Mouse (Mus musculus): ENCODE results near the gene Mettl24.
"Not testable (repeated sequence)": the region's sequence is repeated elsewhere in the genome, so short reads cannot be mapped to it uniquely, and the experiment has no call there.

Mettl24 gene

DNA sequence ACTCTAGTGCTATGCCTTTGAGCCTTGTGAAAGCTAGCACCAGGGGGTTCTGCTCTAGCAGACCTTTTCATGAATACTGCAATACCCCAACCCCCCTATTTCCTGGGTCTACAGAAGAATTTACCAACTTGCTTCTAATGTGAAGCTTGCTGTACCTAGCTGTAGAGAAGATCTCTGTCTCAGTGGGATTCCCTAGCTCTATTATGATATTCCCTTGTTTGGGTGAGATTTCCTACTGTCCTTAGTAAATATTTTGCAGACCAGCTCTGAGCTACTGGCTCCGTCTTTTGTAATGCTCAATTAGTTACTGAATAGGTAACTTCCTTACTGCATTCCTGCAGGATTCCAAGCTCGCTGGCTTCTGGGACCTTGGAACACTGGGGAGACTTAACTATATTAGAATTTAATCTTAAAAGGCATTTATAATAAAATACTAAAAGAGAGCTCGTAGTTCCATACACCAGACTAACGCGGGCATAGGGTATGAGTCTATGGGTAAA lies 126.4 kb downstream of the Mettl24 start:
- not testable (repeated sequence) for DNase-seq (ENCODE audit: low spot score)

GRCm38 (mm10) chr10:40813627-40814026 lies 130.5 kb downstream of the Mettl24 start:
- DNase-seq (ENCODE audit: low spot score): no peak

- DNase-seq (ENCODE audit: low spot score): no peak
These were observed 133.4 kb downstream of the Mettl24 start for GRCm38 (mm10) chr10:40816471-40816870.

DNA sequence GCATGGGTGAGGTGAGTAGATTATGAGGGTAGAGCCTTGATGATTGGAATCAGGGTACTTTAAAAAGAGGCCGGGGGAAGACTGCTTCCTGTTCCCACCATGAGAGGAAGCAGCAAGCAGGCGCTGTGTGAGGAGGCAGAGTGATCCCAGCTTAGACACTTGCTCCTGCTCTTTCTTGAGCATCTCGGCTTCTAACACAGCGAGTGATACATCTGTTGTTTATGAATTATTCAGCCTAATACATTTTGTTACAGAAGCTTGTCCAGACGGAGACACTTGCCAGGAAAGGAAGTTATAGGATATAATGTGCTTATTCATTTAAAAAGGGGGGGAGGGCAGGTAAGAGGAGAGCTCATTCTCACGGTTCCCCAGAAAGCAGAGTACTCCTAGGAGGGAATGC lies 142.9 kb downstream of the Mettl24 start:
- DNase-seq (ENCODE audit: low spot score): no peak

DNA sequence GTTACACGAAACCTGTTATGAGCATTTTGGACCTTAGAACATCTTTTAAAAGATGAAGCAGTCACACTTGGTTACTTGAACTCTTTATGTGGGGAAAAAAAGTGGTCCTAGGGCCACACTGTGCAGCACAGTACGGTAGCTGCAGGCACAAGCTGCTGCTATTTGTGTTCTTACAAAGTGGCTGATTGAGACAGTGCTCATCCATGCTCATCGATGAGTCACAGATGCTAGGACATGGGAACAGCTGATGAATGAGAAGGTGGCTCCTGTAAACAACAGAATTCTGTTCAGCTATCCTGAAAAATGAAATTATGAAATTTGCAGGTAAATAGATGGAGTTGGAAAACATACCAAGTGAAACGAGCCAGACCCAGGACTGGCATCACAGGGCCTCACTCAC lies 144.6 kb downstream of the Mettl24 start:
- DNase-seq (ENCODE audit: low spot score): no peak

DNA sequence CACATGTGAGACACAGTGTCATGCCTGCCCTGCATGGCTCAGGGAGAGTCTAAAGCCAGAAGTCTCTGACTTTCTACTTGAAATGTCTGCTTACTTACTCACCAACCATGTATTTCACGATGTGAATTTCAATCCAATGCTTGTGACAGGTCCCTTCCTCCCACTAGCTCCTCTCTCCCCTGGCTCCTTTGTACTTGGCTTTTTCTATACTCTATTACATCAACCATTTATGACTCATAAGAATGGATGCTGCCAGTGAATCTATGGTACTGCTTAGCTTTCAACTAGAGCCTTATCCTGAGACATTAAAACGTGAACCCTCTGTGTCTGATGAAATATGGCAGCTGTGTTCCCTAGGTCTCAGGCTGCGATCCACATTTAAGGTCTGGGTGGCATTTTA lies 147.2 kb downstream of the Mettl24 start:
- no peak for DNase-seq (ENCODE audit: low spot score)

GRCm38 (mm10) chr10:40831267-40831666 lies 148.2 kb downstream of the Mettl24 start:
- no peak for DNase-seq (ENCODE audit: low spot score)

GRCm38 (mm10) chr10:40840086-40840485 lies 157.0 kb downstream of the Mettl24 start:
- DNase-seq (ENCODE audit: low spot score): peak; percentile 73

DNA sequence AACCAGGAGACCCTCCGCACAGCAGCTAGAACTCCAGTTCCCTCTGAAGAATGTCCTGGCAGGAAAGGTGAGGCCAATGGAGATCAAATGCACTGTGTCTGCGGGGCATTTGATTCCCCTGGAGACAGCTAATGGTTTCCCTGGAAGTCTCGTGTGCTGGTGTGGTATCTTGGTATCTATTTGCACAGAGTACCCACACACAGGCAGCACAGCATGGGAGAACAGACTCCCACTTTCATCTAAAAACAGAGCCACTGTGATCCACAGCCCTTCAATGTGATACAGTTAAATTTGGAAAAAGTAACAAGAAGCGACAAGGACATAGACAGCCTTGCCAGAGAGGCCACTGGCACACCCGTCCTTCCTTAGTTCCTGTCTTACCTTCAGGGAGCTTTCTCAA lies 160.8 kb downstream of the Mettl24 start:
- DNase-seq (ENCODE audit: low spot score): no peak

DNA sequence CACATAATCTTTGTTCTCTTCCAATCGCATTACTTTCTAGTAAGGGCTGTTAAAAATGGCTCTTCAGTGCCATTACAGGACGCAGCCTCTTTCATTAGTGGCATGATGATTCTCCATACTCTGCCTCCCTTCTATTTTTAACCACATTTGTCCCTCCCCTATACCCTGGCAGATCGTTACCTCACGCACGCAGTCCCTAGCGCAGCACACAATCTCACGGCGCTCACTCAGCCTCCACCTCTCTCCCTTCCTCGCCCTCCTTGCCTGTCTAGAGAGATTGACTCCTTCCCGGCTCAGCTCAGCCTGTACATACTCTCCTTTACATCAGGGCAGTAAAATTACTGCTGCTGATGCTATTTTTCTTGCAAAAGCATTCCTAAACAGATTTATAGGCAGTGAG lies 161.5 kb downstream of the Mettl24 start:
- no peak for DNase-seq (ENCODE audit: low spot score)

GRCm38 (mm10) chr10:40845626-40846025 lies 162.5 kb downstream of the Mettl24 start:
- DNase-seq (ENCODE audit: low spot score): no peak

DNA sequence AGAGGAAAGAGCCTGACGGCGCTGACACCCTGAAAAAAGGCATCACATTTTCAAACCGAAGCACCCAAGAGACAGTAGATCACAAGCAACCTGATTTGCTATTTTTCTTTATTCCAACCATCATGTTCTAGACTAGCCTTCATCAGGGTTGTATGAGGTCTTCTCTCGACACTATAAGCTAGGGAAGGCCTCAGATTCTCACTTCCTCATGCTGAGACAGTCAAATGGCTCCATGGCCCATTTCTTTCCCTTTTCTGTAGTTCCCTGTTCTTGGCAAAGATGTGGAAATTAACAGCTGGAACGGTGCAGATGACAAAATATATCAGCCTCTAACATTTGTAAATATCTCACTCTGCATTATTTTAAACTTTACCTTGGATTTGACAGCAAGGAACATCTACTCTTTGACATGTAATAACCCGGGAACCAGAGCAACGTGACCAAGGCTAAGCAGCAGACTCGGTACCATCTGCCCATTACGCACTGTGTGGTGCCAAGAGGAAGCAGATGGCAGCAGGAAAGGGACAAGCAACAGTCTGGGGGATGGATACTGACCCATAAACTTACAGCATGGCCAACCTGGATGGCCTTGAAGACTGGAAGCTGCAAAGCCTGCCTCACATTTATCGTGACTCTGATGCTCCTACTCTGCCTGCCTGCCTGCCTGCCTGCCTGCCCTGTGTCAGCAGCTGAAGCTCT lies 164.2 kb downstream of the Mettl24 start:
- no peak for DNase-seq (ENCODE audit: low spot score)

DNA sequence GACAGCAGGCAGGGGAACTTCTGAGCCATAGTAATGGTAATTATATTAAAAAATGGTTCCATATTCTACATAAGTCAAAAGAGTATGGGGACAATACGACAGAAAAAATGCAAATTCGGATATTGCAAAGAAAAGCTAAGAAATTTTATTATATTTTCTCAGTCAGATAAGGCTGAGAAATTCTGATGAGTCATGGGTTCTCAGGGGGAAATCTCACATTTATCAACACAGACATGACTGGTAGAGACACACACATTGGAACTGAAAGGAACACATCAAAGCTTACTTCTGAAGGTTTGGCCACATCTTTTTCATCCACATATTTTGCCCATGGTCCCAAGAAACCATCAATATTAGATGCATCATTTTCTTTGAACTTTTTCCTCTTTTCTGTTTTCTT lies 167.6 kb downstream of the Mettl24 start:
- no peak for DNase-seq (ENCODE audit: low spot score)

DNA sequence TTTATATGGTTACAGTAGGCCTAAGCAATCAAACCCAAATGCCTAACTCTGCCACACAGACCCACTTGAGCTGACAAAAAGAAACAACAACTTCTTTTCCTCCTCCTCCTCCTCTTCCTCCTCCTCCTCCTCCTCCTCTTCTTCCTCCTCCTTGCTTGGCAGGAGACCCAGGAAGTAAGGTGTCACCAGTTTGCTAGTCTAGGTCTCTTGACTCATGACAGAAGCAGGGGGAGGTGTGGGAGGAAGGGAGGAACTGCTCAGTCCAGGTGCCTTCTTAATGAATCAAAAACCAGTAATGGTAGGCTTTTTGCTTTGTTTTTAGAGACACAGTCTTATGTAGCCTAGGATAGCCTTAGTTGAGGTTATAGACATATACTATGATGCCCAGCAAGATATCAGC lies 168.1 kb downstream of the Mettl24 start:
- DNase-seq (ENCODE audit: low spot score): no peak

GRCm38 (mm10) chr10:40855616-40856015 lies 172.5 kb downstream of the Mettl24 start:
- DNase-seq (ENCODE audit: low spot score): no peak

DNA sequence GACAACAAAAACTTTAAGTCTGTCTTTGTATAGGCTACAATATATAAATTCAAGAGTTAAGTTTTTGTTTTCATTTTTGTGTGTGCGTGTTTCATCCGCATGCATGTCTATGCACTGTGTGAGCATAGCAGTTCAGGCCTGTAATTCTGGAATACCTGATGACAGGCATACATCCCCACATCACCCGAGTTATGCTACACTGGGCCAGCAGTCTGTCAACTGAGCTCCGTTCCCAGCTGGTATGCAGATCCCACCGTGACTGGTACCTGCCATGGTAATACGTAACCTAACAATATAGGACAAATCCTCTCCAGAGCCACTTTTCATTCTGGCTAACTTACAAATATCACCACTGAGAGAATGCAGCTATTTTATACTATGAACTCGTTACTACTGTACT lies 173.6 kb downstream of the Mettl24 start:
- no peak for DNase-seq (ENCODE audit: low spot score)

DNA sequence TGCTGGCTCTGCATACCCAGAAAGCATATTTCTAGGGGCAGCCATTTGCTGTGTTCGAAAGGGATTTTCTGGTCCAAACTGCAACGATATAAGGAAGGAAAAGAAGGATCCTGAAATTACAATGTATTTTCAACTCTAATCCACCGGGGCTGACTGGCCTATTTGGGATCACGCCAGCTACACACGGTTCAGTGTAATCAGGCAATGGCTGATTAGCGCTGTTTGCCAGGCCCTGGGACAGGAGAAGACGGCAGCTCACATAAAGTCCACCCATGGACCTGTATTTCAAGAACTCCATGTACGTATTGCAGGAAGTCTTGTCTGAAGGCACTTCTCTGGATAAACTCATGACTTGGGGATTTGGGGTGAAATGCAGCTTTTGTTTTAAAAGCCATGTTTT lies 174.5 kb downstream of the Mettl24 start:
- no peak for DNase-seq (ENCODE audit: low spot score)
